Mouse (Mus musculus) embryonic facial prominence, embryonic 11.5 days (tissue): Measurements from ENCODE around the gene Gm8094. TPM values are rescaled to one million over a fixed set of nuclear protein-coding genes. Genes with fewer than 3 reads are reported as not detected.
"Not testable (repeated sequence)": the region's sequence is repeated elsewhere in the genome, so short reads cannot be mapped to it uniquely, and the experiment has no call there.

Source experiments
- ATAC-seq: fragments of 200-750 bp; cut with Nextera tagmentation; replicated peaks from 2 replicates; pipeline ENCODE4 v1.8.0; 2017; ENCODE audit warnings: low read depth; ENCODE audit not compliant: insufficient number of reproducible peaks, low FRiP score, low TSS enrichment
- DNase-seq: peaks from one replicate; pipeline ENCODE4 v3.0.0-alpha.2; 2015; ENCODE audit warnings: low spot score
- H3K27ac ChIP-seq: fragments of 300-500 bp; sonication (generic); replicated peaks from 2 replicates; pipeline ENCODE4 v1.5.1; 2014; ENCODE audit warnings: mild to moderate bottlenecking, low read depth, low read length, control low read depth
- H3K27me3 ChIP-seq: fragments of 300-500 bp; sonication (generic); 2 replicates; pipeline ENCODE4 v1.6.1; 2014; ENCODE audit warnings: mild to moderate bottlenecking, low read length, moderate library complexity, mixed read lengths; ENCODE audit not compliant: control insufficient read depth, insufficient read depth
- H3K36me3 ChIP-seq: fragments of 300-500 bp; sonication (generic); replicated peaks from 2 replicates; pipeline ENCODE4 v1.6.1; 2014; ENCODE audit warnings: low read depth, mild to moderate bottlenecking, low read length, moderate library complexity, mixed read lengths; ENCODE audit not compliant: control insufficient read depth, insufficient read depth
- H3K4me1 ChIP-seq: fragments of 300-500 bp; sonication (generic); 2 replicates; pipeline ENCODE4 v1.6.1; 2014; ENCODE audit warnings: low read length, mixed read lengths; ENCODE audit not compliant: control insufficient read depth, insufficient read depth
- H3K4me2 ChIP-seq: fragments of 300-500 bp; sonication (generic); 2 replicates; pipeline ENCODE4 v1.6.1; 2014; ENCODE audit warnings: low read depth, mild to moderate bottlenecking, control low read depth, low read length, moderate library complexity
- H3K4me3 ChIP-seq: fragments of 300-500 bp; sonication (generic); 2 replicates; pipeline ENCODE4 v1.5.1; 2014; ENCODE audit warnings: low read depth, low read length, control low read depth
- H3K9ac ChIP-seq: fragments of 300-500 bp; sonication (generic); replicated peaks from 2 replicates; pipeline ENCODE4 v1.6.1; 2014; ENCODE audit warnings: mild to moderate bottlenecking, control low read depth, low read length
- H3K9me3 ChIP-seq: fragments of 300-500 bp; sonication (generic); replicated peaks from 2 replicates; pipeline ENCODE4 v1.6.1; 2016; ENCODE audit warnings: mild to moderate bottlenecking, low read length, inconsistent platforms, mixed read lengths; ENCODE audit not compliant: control insufficient read depth
- WGBS: fragments of 180-500 bp; shearing (Covaris S2); extraction: QIAGEN DNeasy Blood & Tissue Kit; methylation state at CpG from one replicate; pipeline ENCODE4 v1.1.7; 2014; 5-methylcytosine and 5-hydroxymethylcytosine counted together
- polyA plus RNA-seq: library from polyadenylated mRNA; unstranded; fragments of >200 nt; fragmentation: Nextera tagmentation; extraction: Ambion mirVana; gene quantifications from 2 replicates; pipeline ENCODE4 v1.2.1, GENCODE M21; 2014

Gm8094 gene
- polyA plus RNA-seq = not detected in 2 replicates

- not testable (repeated sequence) for H3K27me3 ChIP-seq, ATAC-seq, H3K36me3 ChIP-seq, H3K4me2 ChIP-seq, H3K9ac ChIP-seq, H3K27ac ChIP-seq, H3K4me3 ChIP-seq, H3K9me3 ChIP-seq, H3K4me1 ChIP-seq, DNase-seq
- WGBS = 86% methylated on average over 2 of the region's 2 CpGs
These were observed at the start of gene Gm8094 for GRCm38 (mm10) chr14:43076543-43076942. Gene Gm8094 (minus strand): TSS chr14:43076643.

GRCm38 (mm10) chr14:43119673-43120072, 43.2 kb upstream of the Gm8094 start:
- H3K4me2 ChIP-seq, H3K27me3 ChIP-seq, DNase-seq, H3K9ac ChIP-seq, ATAC-seq, H3K4me1 ChIP-seq, H3K9me3 ChIP-seq, H3K4me3 ChIP-seq, H3K27ac ChIP-seq, H3K36me3 ChIP-seq: not testable (repeated sequence)
- WGBS = 83% methylated on average over 1 of the region's 3 CpGs

- H3K36me3 ChIP-seq, H3K27ac ChIP-seq, H3K9ac ChIP-seq, H3K9me3 ChIP-seq, H3K4me3 ChIP-seq, H3K27me3 ChIP-seq, DNase-seq, H3K4me1 ChIP-seq, ATAC-seq, H3K4me2 ChIP-seq: not testable (repeated sequence)
- WGBS = 69% methylated on average over 3 of the region's 3 CpGs
These were observed 23.9 kb upstream of the Gm8094 start, which contains the start of gene Gm8104 for GRCm38 (mm10) chr14:43100301-43100700. Gene Gm8104 (plus strand): TSS chr14:43100601.

DNA sequence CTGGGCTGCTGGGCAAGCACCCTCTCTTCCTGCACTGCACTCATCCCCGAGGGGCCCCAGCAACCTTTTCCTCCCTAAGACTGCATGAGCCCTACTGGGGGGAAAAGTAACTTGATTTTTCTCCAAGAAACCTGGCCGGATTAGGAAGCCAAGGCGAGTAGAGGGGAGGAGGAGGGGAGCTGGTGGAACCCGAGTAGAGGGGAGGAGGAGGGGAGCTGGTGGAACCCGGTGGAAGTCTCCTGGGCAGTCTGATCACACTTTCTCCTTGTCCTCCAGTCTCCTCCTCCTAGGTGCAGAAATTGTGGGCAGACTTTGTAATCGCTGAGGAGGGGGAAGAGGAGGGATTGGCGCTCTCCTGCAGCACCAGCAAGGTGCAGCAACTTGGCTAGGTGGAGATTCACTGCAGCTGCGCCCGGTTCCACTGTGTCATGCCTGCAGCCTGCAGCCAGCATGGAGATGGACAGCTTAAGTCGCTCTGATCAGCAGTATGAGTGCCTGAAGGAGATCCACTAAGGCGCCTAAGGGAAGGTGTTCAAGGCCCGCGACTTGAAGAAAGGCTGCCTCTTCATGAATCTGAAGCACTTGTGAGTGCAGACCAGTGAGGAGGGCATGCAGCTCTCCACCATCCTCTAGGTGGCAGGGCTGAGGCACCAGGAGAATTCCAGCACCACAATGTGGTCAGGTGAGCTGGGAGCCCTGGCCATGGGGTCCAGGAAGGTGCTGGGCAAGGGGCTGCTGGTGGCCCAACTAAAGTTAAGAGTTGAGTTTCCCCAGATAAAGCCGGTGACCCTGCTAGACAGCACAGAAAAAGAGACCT, 12.9 kb upstream of the Gm8094 start:
- WGBS = 11% methylated on average over 1 of the region's 14 CpGs
- not testable (repeated sequence) for H3K4me3 ChIP-seq, H3K36me3 ChIP-seq, H3K27ac ChIP-seq, H3K9ac ChIP-seq, H3K9me3 ChIP-seq, H3K4me2 ChIP-seq, DNase-seq, H3K4me1 ChIP-seq, H3K27me3 ChIP-seq
- 0 out of 2 replicates have a peak, but pooled peaks have one; percentile 44 for ATAC-seq

GRCm38 (mm10) chr14:43084936-43085730, 8.7 kb upstream of the Gm8094 start:
- DNase-seq, H3K27ac ChIP-seq, H3K4me1 ChIP-seq, H3K36me3 ChIP-seq, H3K27me3 ChIP-seq, ATAC-seq, H3K9me3 ChIP-seq, H3K4me3 ChIP-seq, H3K4me2 ChIP-seq, H3K9ac ChIP-seq: not testable (repeated sequence)
- 44% methylated on average over 1 of the region's 1 CpGs for WGBS

DNA sequence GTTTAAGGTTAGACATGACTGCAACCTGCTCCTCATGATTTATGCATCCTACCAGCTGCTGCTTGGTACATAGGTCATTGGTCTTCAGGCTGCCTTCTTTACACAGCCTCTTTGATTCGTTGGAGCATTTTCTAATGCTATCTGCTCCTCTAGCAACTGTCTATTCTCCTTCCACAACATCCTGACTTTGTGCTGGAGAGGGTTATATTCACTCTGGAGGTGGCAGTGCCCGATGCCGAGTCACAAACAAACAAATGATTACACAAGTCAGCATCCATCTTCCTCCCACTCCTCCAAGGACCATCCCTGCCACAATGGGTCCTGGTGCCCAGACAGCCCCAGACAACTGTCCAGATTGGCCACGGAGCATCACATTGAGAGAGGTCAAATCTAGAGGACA, 16.3 kb downstream of the Gm8094 start:
- 63% methylated on average over 4 of the region's 4 CpGs for WGBS
- not testable (repeated sequence) for ATAC-seq, H3K4me2 ChIP-seq

GRCm38 (mm10) chr14:43058063-43058462, 18.4 kb downstream of the Gm8094 start:
- WGBS = 79% methylated on average over 3 of the region's 3 CpGs
- not testable (repeated sequence) for H3K27ac ChIP-seq, DNase-seq, H3K4me3 ChIP-seq, H3K9ac ChIP-seq, H3K36me3 ChIP-seq, H3K27me3 ChIP-seq, H3K4me1 ChIP-seq, H3K9me3 ChIP-seq, H3K4me2 ChIP-seq, ATAC-seq

More for the DNA sequence above, 16.3 kb downstream of the Gm8094 start:
- H3K36me3 ChIP-seq, H3K27me3 ChIP-seq, H3K27ac ChIP-seq, H3K4me3 ChIP-seq, DNase-seq, H3K4me1 ChIP-seq, H3K9ac ChIP-seq, H3K9me3 ChIP-seq: not testable (repeated sequence)
